Mouse (Mus musculus) activated CD4-positive, CD25-positive, alpha-beta regulatory T cell, adult 4 months (primary cell): ENCODE measurements around the gene Rdh5. TPM values are rescaled to one million over a fixed set of nuclear protein-coding genes. Genes with fewer than 3 reads are reported as not detected.

Experiments used
- ATAC-seq: one replicate; pipeline ENCODE4 v1.8.0; 2017
- polyA plus RNA-seq, 2 experiments: library from polyadenylated mRNA; unstranded; fragments of 100-300 nt; shearing (Covaris generic); gene quantifications; one replicate each; pipeline ENCODE4 v1.2.1; 2017

Gene Rdh5
- polyA plus RNA-seq, 2 experiments from 2014 or later, result 5.7 to 8.9 TPM

DNA sequence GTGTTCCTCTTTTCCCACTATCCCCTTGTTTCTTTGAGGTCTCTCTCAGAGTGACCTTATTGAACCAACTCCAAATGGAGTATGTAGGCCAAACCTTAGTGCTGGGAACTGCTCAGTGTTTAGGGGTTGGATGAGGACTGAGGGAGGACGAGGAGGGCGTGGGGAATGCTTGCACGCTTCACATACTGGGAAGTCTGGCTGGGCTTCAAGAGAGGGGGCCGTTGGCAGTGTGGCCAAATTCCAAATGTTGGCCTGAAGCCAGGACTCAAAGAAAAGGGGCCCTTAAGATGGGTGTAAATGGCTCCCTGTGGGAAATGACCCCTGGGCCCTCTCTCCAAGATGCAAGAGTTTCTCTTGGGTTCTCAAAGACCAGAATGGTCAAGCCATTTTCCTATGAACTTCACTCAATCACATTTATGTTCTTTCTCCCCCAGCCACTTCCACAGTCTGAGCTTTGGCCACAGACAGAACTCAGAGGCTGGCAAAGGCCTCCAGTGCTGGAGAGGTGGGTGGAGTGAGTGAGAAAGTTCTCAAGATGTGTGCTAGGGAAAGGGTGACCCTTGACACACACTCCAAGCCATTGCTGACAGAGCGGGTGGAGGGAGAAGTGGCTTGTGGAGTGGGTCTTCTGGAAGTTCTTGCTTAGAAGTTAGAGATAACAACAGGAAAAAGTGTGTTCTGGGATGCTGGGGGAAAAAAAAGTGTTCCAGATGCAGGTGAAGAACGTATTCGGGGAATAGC lies 7.1 kb upstream of the Rdh5 start:
- ATAC-seq, result no peak

- ATAC-seq, result no peak
Observed at GRCm38 (mm10) chr10:128928356-128928755, 5.7 kb upstream of the Rdh5 start.

DNA sequence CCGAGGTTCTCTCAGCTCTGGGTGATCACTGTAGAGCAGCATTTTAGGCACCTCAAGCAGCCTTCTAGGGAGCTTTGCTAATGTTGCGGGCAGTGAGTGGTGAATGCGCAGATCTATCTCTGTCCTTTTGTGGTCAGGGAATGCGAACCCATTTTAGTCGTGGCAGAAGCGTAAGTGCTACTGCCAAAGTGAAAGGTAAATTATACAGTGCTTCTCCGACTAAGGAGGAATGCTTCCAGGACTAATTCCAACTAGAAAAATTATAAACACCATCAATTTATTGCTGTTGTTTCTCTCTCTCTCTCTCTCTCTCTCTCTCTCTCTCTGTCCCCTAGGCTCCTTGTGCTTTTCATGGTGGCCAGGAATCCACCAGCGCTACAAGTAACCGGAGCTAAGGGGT lies 1.2 kb upstream of the Rdh5 start, which contains the start of gene Bloc1s1:
Gene Bloc1s1, minus strand, starts transcription at position 101 of the 400 bp plus-strand sequence.
- no peak for ATAC-seq

DNA sequence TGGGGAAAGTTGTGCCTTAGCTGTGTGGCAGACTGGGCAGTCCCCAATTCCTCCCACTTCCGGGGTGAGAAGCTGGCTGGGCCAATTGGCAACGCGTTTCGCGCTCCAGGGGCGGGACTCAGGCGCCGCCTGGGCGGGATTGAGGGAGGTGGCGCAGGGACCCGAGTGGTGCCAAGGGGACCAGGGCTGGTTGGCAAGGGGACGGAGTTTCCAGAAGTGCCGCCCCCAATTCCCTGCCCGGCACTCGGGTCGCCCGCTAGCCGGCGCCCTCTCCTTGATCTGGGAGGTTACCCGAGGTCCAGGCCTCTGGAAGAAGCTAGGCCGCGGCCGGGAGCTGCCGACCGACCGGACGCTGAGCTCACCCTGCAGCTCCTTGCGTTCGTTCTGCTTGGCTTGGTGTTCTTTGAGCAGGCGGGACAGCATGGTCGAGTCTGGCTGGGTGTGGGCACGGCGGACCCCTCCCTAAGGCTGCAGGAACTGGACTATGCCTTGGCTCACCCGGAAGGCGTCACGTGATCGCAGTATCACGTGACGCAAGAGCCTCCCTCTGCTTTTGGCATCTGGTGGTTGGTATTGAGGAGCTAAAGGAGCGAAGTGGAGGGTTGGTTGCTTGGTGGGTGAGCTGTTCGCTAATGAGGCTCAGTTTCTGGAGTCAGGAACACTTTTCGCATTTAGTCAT lies 464 bp upstream of the Rdh5 start:
- ATAC-seq, result peak; percentile 95

- no peak for ATAC-seq
Observed at GRCm38 (mm10) chr10:128921883-128922821, 536 bp downstream of the Rdh5 start.

GRCm38 (mm10) chr10:128921251-128921650 lies 1.4 kb downstream of the Rdh5 start:
- ATAC-seq, result no peak

GRCm38 (mm10) chr10:128920736-128921161 lies 1.9 kb downstream of the Rdh5 start:
- no peak for ATAC-seq

DNA sequence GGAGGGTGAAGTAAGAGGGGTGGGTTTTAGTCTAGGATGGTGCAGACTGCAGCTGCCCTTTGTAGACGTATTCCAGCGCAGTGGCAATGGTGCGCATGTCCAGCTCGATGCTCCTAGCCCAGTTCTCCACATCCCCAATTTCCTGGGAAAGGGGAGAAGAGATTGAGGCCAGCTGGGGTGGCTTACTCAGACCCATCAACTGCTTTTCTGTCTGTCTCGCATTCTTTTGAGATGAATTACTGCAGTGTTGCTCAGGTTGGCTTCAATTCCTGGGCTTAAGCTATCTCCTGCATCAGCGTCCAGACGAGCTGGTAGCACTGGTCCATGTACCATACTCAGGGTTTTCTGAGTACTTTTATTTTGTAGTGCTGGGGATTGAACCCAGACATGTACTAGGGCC lies 2.7 kb downstream of the Rdh5 start:
- ATAC-seq, result no peak

GRCm38 (mm10) chr10:128919203-128919631 lies 3.5 kb downstream of the Rdh5 start:
- ATAC-seq, result no peak

- no peak for ATAC-seq
Observed at GRCm38 (mm10) chr10:128918246-128918645, 4.4 kb downstream of the Rdh5 start.

DNA sequence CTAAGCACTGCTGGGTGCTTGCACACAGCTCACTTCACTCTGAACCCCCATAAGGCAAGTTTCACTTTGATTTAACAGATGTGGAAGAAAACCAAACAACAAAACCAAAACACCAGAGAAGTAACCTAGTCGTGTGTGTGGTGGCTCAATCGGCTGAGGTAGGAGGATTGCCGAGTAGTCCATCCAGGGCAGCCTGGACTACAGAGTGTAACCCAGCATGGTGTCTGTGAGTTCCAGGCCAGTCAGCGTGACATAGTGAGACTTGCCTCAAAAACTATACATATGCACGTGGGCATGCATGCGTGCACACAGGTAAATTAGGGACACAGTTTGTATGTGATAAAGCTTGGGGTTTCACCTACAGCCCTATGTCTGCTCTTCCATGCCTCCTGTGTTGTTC lies 5.3 kb downstream of the Rdh5 start:
- ATAC-seq, result no peak

GRCm38 (mm10) chr10:128916665-128917064 lies 6.0 kb downstream of the Rdh5 start:
- no peak for ATAC-seq

GRCm38 (mm10) chr10:128915550-128915949 lies 7.1 kb downstream of the Rdh5 start:
- no peak for ATAC-seq

GRCm38 (mm10) chr10:128913696-128914095 lies 9.0 kb downstream of the Rdh5 start:
- ATAC-seq, result no peak

GRCm38 (mm10) chr10:128913219-128913618 lies 9.5 kb downstream of the Rdh5 start:
- ATAC-seq, result peak; percentile 94

GRCm38 (mm10) chr10:128912791-128913190 lies 9.9 kb downstream of the Rdh5 start:
- ATAC-seq, result no peak

GRCm38 (mm10) chr10:128912268-128912667 lies 10.4 kb downstream of the Rdh5 start:
- ATAC-seq, result no peak

DNA sequence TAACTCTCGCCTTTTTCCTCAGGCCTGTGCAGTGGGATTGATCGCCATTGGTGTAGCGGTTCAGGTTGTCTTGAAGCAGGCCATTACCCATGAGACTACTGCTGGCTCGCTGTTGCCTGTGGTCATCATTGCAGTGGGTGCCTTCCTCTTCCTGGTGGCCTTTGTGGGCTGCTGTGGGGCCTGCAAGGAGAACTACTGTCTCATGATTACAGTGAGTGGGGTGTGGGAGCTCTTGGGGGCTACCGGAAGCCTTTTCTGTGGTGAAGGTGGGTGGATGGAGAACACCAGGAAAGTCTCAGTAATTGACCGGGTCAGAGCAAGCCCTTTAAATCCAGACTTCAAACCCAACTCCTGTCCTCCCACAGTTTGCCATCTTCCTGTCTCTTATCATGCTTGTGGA lies 11.3 kb downstream of the Rdh5 start:
- ATAC-seq, result no peak

DNA sequence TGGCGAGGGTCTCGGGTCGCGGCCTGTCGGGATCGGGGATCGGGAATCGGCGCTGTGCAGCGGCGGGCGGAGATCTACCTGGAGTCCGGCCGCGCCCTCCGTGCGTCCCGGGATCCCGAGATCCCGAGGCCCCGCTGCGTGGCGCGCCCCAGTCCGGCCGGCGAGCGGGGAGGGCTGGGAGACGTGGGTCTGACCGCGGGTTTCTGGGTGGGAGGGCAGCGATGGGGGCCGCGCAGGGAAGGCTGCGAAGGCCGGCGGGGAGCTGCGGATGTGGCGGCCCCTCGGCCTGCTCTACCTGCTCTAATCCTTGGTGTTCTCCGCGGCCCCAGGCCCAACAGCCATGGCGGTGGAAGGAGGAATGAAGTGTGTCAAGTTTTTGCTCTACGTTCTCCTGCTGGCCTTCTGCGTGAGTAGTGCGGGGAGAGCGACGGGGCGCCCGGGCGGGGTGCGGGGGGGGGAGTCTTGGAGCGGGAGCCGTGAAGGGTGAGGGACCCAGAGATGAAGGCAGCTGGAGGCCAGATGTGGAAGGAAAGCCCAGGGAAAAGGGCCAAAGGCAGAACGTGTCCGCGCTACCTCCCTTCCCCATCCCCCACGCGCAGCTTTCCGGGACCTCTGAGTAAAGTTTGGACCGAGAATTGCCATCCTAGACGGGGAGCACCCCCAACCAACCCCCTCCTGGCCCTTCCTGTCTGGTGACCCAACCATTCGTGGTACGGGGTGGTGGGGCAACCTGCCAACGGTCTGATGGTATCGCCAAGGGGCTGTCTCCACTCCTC lies 12.4 kb downstream of the Rdh5 start:
- no peak for ATAC-seq

GRCm38 (mm10) chr10:128909567-128910028 lies 13.1 kb downstream of the Rdh5 start:
- ATAC-seq, result no peak

- no peak for ATAC-seq
Observed at GRCm38 (mm10) chr10:128908778-128909448, 13.8 kb downstream of the Rdh5 start.
